Mouse (Mus musculus): ENCODE measurements around the gene Ugt1a8. TPM values are rescaled to one million over a fixed set of nuclear protein-coding genes. Genes with fewer than 3 reads are reported as not detected.
"Not testable (repeated sequence)": the region's sequence is repeated elsewhere in the genome, so short reads cannot be mapped to it uniquely, and the experiment has no call there.

The Ugt1a8 gene
- polyA plus RNA-seq, 1 experiment from 2014 or later: not detected

- not testable (repeated sequence) for H3K4me2 ChIP-seq (ENCODE audit: low read length); H3K9ac ChIP-seq (ENCODE audit: low read depth, low read length); H3K4me3 ChIP-seq (ENCODE audit: low read length); H3K9me3 ChIP-seq (ENCODE audit: control insufficient read depth, low read length); H3K4me1 ChIP-seq (ENCODE audit: control insufficient read depth, insufficient read depth, low read depth, low read length); H3K36me3 ChIP-seq (ENCODE audit: control insufficient read depth, insufficient read depth, low read length); H3K27ac ChIP-seq (ENCODE audit: low read depth, low read length); H3K27me3 ChIP-seq (replicated peaks; ENCODE audit: control insufficient read depth, insufficient read depth, low read length)
- 6% methylated on average over 3 of the region's 5 CpGs for WGBS
- 0 out of 2 replicates have a peak, but pooled peaks have one; percentile 50 for ATAC-seq
Measured at GRCm38 (mm10) chr1:88143966-88144675, 56.5 kb downstream of the Ugt1a8 start.

- H3K27ac ChIP-seq (ENCODE audit: low read depth, low read length); H3K4me2 ChIP-seq (ENCODE audit: low read length); H3K27me3 ChIP-seq (replicated peaks; ENCODE audit: control insufficient read depth, insufficient read depth, low read length); H3K9me3 ChIP-seq (ENCODE audit: control insufficient read depth, low read length); ATAC-seq; H3K4me3 ChIP-seq (ENCODE audit: low read length); H3K9ac ChIP-seq (ENCODE audit: low read depth, low read length); H3K36me3 ChIP-seq (ENCODE audit: control insufficient read depth, insufficient read depth, low read length); H3K4me1 ChIP-seq (ENCODE audit: control insufficient read depth, insufficient read depth, low read depth, low read length): not testable (repeated sequence)
- 75% methylated on average over 2 of the region's 2 CpGs for WGBS
Measured at GRCm38 (mm10) chr1:88145278-88145677, 57.7 kb downstream of the Ugt1a8 start.

DNA sequence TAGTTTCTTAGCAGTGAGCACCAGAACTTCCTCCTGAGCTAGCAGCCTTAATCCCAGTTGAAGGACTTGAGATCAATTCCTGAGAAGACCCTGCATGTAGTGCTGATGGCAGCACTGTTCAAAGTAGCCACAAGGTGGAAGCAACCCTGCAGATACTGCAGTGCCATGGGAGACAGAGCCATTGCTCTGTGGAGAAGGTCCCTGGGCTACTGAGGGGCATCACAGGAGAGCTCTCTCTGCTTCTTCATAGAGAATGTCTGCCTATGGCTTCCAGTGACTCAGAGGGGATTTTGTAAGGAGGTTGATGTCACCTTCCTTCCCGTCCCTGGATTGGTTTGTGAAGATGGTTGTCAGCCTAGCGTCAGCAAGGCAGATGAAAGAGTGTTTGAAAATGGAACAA is 62.5 kb downstream of the Ugt1a8 start:
- not testable (repeated sequence) for H3K27me3 ChIP-seq (replicated peaks; ENCODE audit: control insufficient read depth, insufficient read depth, low read length); H3K27ac ChIP-seq (ENCODE audit: low read depth, low read length); H3K4me3 ChIP-seq (ENCODE audit: low read length); H3K9ac ChIP-seq (ENCODE audit: low read depth, low read length); H3K36me3 ChIP-seq (ENCODE audit: control insufficient read depth, insufficient read depth, low read length); ATAC-seq; H3K4me1 ChIP-seq (ENCODE audit: control insufficient read depth, insufficient read depth, low read depth, low read length); H3K4me2 ChIP-seq (ENCODE audit: low read length); H3K9me3 ChIP-seq (ENCODE audit: control insufficient read depth, low read length)
- 85% methylated on average over 2 of the region's 2 CpGs for WGBS

GRCm38 (mm10) chr1:88158430-88158829 is 70.8 kb downstream of the Ugt1a8 start:
- WGBS: 96% methylated on average over 2 of the region's 2 CpGs
- no peak overlapping the region for H3K9ac ChIP-seq (ENCODE audit: low read depth, low read length)
- no peak for ATAC-seq
- H3K9me3 ChIP-seq (ENCODE audit: control insufficient read depth, low read length): no peaks in the 10 kb centered on the region
- H3K36me3 ChIP-seq (ENCODE audit: control insufficient read depth, insufficient read depth, low read length): no peaks in the 10 kb centered on the region
- H3K4me3 ChIP-seq (ENCODE audit: low read length): no peak overlapping the region
- no peaks in the 10 kb centered on the region for H3K4me1 ChIP-seq (ENCODE audit: control insufficient read depth, insufficient read depth, low read depth, low read length)
- H3K4me2 ChIP-seq (ENCODE audit: low read length): no peak overlapping the region
- no peaks in the 10 kb centered on the region for H3K27me3 ChIP-seq (replicated peaks; ENCODE audit: control insufficient read depth, insufficient read depth, low read length)
- H3K27ac ChIP-seq (ENCODE audit: low read depth, low read length): no peak overlapping the region

DNA sequence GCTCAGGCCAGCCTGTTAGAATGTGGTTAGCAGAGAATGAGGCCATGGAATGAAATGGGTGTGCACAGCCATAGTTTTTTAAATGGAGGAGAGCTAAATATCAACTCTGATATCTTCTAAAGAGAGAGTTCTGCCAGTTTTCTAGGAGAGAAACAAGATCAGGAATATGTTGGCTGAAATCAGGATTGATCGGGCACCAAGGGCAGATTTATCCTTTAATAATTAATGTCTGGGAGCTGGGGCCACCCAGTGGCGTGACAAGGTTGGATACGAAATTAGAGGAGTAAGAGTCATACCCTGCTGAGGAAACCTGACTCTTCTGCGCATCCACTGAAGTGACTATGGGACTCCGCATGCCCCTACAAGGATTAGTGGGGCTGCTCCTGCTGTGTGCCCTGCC is 78.1 kb downstream of the Ugt1a8 start, which contains the start of gene Ugt1a5:
TSS of gene Ugt1a5 (plus strand) at position 302 of the 400 bp plus-strand sequence.
- no peak within 1 kb of the TSS for H3K9ac ChIP-seq (ENCODE audit: low read depth, low read length)
- WGBS: 79% methylated on average over 5 of the region's 5 CpGs
- no peak within 1 kb of the TSS for H3K4me3 ChIP-seq (ENCODE audit: low read length)
- no peaks in the 10 kb centered on the region for H3K27me3 ChIP-seq (replicated peaks; ENCODE audit: control insufficient read depth, insufficient read depth, low read length)
- H3K4me2 ChIP-seq (ENCODE audit: low read length): no peak within 1 kb of the TSS
- H3K9me3 ChIP-seq (ENCODE audit: control insufficient read depth, low read length): no peaks in the 10 kb centered on the region
- H3K27ac ChIP-seq (ENCODE audit: low read depth, low read length): no peak within 1 kb of the TSS
- ATAC-seq: no peak
- H3K4me1 ChIP-seq (ENCODE audit: control insufficient read depth, insufficient read depth, low read depth, low read length): no peaks in the 10 kb centered on the region
- H3K36me3 ChIP-seq (ENCODE audit: control insufficient read depth, insufficient read depth, low read length): no peaks in the 10 kb centered on the region

DNA sequence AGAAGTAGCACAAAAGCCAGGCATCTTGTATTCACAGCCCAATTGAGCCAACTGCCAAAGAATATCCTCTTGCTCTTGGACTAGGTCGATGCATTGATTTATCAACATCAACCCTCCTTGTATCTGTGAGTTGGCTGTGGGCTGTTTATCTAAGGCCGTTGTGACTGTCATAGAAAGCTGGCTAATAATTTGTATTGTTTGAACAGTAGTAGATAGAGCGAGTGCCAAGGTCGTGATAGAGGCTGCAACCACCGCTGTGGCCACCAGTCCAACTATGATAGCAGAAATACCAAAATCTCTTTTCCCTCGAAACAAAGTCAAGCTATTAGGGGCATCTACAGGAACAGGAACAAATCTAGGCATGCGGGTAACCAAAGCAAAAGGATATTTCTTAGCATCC is 84.6 kb downstream of the Ugt1a8 start:
- H3K36me3 ChIP-seq (ENCODE audit: control insufficient read depth, insufficient read depth, low read length); H3K4me3 ChIP-seq (ENCODE audit: low read length); H3K9me3 ChIP-seq (ENCODE audit: control insufficient read depth, low read length); H3K4me2 ChIP-seq (ENCODE audit: low read length); H3K27me3 ChIP-seq (replicated peaks; ENCODE audit: control insufficient read depth, insufficient read depth, low read length); H3K27ac ChIP-seq (ENCODE audit: low read depth, low read length); H3K9ac ChIP-seq (ENCODE audit: low read depth, low read length); ATAC-seq; H3K4me1 ChIP-seq (ENCODE audit: control insufficient read depth, insufficient read depth, low read depth, low read length): not testable (repeated sequence)
- 93% methylated on average over 5 of the region's 7 CpGs for WGBS

DNA sequence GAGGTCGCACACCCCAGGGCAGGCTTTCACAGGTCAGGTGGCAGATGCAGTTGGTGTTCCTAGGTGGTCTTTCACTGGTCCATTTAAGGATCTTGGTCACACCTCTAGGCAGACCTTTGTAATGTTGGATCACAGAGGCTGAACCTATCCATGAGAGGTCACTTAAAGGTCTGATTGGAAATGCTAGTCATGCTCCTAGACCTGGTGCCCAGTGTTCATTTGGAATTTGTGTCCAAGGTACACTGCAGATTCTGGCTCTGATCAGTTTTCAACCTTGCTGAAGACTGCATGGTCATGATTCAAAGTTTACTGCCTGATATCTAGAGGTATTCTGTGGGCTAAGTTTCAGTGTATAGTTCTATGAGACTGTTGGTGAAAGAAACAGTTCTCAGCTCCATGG is 92.0 kb downstream of the Ugt1a8 start:
- Histone ChIP-seq H3K27me3 (replicated peaks; ENCODE audit: control insufficient read depth, insufficient read depth, low read length) (no peaks in the 10 kb centered on the region), H3K9me3 (ENCODE audit: control insufficient read depth, low read length) (peaks cover 5% of the 10 kb centered on the region; the same call in 1 of the 2 replicates), H3K9ac (ENCODE audit: low read depth, low read length) (no peak overlapping the region), H3K27ac (ENCODE audit: low read depth, low read length) (no peak overlapping the region), H3K4me3 (ENCODE audit: low read length) (no peak overlapping the region), H3K4me1 (ENCODE audit: control insufficient read depth, insufficient read depth, low read depth, low read length) (no peaks in the 10 kb centered on the region), H3K36me3 (ENCODE audit: control insufficient read depth, insufficient read depth, low read length) (no peaks in the 10 kb centered on the region), H3K4me2 (ENCODE audit: low read length) (no peak overlapping the region)
- ATAC-seq: no peak
- WGBS: 88% methylated on average over 1 of the region's 1 CpGs

GRCm38 (mm10) chr1:88186325-88186935 is 98.8 kb downstream of the Ugt1a8 start:
- Histone ChIP-seq H3K9me3 (ENCODE audit: control insufficient read depth, low read length) (no peaks in the 10 kb centered on the region), H3K4me1 (ENCODE audit: control insufficient read depth, insufficient read depth, low read depth, low read length) (no peaks in the 10 kb centered on the region), H3K27ac (ENCODE audit: low read depth, low read length) (no peak overlapping the region), H3K4me2 (ENCODE audit: low read length) (no peak overlapping the region), H3K9ac (ENCODE audit: low read depth, low read length) (no peak overlapping the region), H3K27me3 (replicated peaks; ENCODE audit: control insufficient read depth, insufficient read depth, low read length) (no peaks in the 10 kb centered on the region), H3K4me3 (ENCODE audit: low read length) (no peak overlapping the region), H3K36me3 (ENCODE audit: control insufficient read depth, insufficient read depth, low read length) (no peaks in the 10 kb centered on the region)
- no peak for ATAC-seq
- 94% methylated on average over 5 of the region's 5 CpGs for WGBS

- no peak overlapping the region for H3K4me3 ChIP-seq (ENCODE audit: low read length)
- no peak for ATAC-seq
- H3K36me3 ChIP-seq (ENCODE audit: control insufficient read depth, insufficient read depth, low read length): no peaks in the 10 kb centered on the region
- H3K9me3 ChIP-seq (ENCODE audit: control insufficient read depth, low read length): no peaks in the 10 kb centered on the region
- H3K27ac ChIP-seq (ENCODE audit: low read depth, low read length): no peak overlapping the region
- H3K27me3 ChIP-seq (replicated peaks; ENCODE audit: control insufficient read depth, insufficient read depth, low read length): no peaks in the 10 kb centered on the region
- no peak overlapping the region for H3K9ac ChIP-seq (ENCODE audit: low read depth, low read length)
- H3K4me2 ChIP-seq (ENCODE audit: low read length): no peak overlapping the region
- H3K4me1 ChIP-seq (ENCODE audit: control insufficient read depth, insufficient read depth, low read depth, low read length): no peaks in the 10 kb centered on the region
- 70% methylated on average over 3 of the region's 3 CpGs for WGBS
Measured at GRCm38 (mm10) chr1:88192136-88192535, 104.5 kb downstream of the Ugt1a8 start.

Measured in hindbrain, embryonic 16.5 days (tissue).